Mouse (Mus musculus) thymus, postnatal 25 days (tissue): Measurements from ENCODE around the gene Zmynd15.
"Not testable (repeated sequence)": the region's sequence is repeated elsewhere in the genome, so short reads cannot be mapped to it uniquely, and the experiment has no call there.

Experiments
- DNase-seq: peaks from one replicate; pipeline ENCODE4 v3.0.0; 2022

The Zmynd15 gene

DNA sequence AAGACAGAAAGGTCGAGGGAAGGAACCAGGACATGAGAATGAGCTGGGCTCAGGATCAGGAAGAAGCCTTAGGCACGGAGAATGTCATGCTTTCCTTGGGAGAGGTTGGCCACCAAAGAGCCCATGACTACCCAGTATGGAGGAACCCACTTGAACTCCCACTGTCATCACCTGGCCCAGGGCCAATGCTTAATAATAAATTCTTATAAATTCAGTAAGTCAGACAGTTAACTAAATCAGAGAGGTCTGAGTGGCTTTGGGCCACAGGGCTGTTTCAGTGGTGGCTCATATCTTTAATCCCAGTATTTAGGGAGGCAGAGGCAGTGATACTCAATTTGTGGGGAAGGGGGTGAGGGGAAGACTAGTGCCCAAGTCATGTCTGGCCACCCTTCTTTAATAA, 8.3 kb upstream of the Zmynd15 start:
- DNase-seq = no peak

GRCm38 (mm10) chr11:70451797-70452498, 7.3 kb upstream of the Zmynd15 start, which contains the start of gene Med11:
TSS of gene Med11 (plus strand) at chr11:70451919.
- DNase-seq = peak; percentile 93

- no peak for DNase-seq
These were observed 5.8 kb upstream of the Zmynd15 start for GRCm38 (mm10) chr11:70453261-70454044.

DNA sequence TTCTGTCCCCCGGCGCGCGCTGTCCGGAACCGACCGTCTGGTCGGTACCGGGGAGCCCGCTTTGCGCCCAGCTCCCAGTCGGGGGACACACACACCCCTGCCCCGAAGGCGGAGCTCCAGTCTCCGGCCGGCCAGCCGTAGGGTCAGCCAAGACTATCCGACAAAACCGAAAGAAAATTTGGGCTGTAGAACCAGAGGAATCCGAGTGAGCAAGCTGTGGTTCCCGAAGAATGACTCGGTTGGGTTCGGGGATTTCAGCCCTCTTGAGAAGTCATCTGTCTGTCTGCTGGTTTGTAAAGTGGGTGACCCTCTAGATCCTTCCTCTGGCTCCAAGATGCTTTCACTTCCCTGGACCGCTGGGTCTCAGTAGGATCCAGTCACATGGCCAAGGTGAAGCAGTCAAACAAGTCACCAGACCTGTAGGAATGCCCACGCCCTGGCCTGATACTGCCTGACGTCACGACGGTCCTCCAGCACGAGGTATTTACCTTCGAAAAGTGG, 418 bp downstream of the Zmynd15 start, which contains the start of gene Cxcl16:
Gene Cxcl16 (minus strand): TSS at position 384 of the 501 bp plus-strand sequence.
- no peak for DNase-seq

DNA sequence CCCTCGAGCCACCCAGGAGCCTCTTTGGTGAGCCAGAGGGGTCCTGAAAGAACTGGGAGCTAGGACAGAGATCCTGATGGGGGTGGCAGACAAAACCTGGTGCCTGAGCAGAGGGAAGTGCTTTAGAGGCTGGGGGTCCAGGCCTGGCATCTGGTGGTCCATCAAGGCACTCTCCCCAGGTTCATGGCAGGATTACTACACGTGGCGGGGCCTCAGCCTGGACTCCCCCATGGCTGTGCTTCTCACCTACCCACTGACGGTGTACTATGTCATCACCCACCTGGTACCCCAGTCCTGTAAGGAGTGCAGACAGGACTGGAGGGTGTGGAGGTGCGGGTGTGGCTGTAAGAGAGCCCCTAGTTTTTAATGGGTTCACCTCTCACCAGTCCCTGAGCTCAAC, 4.7 kb downstream of the Zmynd15 start:
- no peak for DNase-seq

- DNase-seq = no peak
These were observed 6.0 kb downstream of the Zmynd15 start for GRCm38 (mm10) chr11:70465211-70465610.

DNA sequence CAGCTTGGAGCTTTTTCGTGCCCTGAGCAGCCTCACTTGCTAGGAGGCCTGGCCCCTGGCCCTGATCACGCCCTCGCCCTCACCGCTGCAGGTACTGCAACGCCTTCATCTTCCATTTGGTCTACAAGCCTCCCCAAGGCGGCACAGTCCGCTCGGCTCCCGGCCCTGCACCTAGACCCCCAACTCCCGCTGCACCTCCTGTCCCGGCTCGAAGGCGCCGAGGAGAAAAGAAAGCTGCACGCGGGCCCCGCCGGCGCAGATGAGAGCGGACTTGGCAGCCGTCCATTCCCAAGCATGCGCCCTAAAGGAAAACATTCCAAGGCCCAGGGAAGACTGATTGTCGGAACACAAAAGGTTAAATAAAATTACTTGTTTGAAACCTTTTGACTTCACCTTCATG, 6.6 kb downstream of the Zmynd15 start:
- no peak for DNase-seq

DNA sequence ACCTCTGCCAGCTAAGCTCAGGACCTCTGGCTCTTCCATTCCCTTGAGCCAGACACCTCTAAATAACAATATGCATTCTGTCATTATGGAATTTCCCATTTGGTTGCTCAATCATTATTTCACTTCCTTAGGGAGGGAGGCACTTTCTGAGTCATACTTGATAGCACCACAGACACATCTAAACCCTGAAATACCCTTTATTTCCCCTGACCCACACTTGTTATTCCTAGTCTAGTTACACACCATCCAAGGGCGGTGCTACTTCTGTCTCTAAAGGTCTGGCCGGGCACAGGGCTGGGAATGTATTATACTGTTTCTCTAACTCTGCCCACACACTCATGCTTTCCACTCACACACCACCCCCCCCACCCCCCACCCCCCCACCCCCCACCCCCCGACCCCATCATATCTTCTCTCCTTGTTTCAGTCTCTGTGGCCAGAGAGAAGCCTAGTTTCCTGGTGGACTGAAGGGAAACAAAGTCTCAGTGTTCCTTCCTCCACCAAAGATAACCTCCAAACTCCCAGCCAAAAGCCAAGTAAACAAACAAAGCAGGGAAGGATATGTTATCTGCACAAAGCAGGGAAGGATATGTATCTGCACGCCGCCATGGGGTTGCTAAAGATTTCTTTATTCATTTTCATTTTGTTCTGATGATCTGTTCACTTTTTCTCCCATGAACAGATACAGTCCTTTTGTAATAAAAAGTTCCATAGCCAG, 8.8 kb downstream of the Zmynd15 start:
- DNase-seq = no peak

GRCm38 (mm10) chr11:70469764-70470163, 10.5 kb downstream of the Zmynd15 start:
- no peak for DNase-seq

DNA sequence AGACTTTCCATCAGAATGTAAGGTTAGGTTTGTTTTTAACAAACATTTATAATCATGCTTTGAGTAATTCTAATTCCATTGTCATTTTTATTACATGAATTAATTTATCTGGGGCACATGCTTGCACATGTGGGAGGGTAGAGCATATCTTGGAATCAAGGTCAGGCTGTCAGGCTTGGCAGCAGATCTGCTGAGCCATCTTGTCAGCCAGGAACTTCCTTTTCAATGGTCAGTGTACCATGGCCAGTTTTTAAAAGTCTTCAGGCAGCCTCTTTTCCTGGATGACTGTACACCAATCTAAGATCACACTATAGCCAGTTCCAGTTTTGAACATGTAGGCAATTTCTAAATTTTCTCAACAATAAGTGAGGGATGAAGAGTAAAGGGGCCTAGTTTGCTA, 13.5 kb downstream of the Zmynd15 start:
- DNase-seq = no peak

DNA sequence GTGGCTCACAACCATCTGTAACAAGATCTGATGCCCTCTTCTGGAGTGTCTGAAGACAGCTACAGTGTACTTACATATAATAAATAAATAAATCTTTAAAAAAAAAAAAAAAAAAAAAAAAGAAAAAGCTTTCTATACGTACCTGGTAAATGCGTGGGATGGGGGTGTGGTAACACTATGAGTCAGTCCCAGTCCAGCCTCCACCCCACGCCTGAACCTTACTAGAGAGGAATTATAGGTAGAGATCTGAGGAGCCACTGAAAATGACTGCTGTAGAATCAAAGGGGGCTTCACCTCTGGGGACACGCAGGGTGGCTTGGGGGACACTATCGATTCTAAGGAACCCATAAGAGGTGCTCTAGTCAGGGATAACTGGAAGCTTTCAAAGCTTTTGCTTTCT, 14.1 kb downstream of the Zmynd15 start:
- not testable (repeated sequence) for DNase-seq

- DNase-seq = no peak
These were observed 15.8 kb downstream of the Zmynd15 start for GRCm38 (mm10) chr11:70474872-70475534.

- no peak for DNase-seq
These were observed 26.3 kb downstream of the Zmynd15 start for GRCm38 (mm10) chr11:70485498-70485897.

GRCm38 (mm10) chr11:70487816-70488215, 28.6 kb downstream of the Zmynd15 start:
- DNase-seq = no peak

DNA sequence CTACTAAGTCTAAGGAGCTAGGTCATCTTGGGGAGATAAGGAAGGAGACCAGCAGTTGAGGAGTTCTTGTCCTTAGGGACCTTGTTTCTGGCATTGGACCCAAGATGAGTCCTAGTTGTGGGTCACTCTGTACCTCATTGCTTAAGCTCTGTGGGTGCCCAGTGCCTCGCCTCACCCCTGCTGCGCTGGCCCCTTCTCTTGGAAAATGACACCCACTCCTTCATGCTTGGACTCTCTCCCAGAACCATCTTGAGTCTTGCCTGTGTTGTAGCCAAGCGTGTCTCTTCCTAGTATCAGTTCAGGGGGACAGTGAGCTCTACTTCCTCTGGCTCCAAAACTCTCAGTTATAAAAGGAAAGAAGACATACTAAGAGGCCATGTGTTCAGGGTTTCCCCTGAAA, 29.9 kb downstream of the Zmynd15 start:
- no peak for DNase-seq

DNA sequence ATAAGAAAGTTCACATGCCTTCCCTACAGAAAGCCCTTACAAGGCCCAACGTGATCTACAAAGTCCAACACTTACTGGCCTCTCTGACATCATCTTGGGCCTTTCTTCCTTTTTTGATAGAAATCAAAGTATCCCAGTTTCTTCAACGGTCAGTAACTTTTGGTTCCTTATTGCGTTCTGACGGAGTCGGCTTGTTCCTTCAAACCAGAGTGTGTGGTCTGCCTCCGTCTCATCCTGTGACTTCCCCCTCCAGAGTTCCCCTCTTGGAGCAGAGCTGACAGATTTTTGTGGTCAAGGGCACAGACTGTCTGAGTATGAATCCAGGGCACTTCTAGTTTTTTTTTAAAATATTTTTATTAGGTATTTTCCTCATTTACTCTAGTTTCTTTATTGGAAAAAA, 30.5 kb downstream of the Zmynd15 start:
- no peak for DNase-seq

- DNase-seq = no peak
These were observed 40.6 kb downstream of the Zmynd15 start for GRCm38 (mm10) chr11:70499566-70500475.

DNA sequence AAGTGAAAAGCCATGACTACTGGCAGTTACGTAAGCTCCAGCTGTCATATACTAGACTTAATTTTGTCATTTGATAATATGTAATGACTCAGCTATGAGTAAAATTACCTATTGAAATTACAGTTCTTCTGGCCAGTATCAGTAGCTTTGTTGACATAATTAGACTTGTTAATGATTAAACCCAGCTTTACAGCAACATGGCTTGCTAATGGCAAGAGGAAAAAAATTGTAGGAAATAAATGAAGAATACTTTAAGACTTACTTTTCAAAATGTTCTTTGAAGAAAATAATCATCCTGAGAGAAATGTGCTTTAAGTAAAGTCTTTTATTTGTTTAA, 41.2 kb downstream of the Zmynd15 start:
- no peak for DNase-seq

- DNase-seq = no peak
These were observed 42.8 kb downstream of the Zmynd15 start for GRCm38 (mm10) chr11:70502018-70502417.

DNA sequence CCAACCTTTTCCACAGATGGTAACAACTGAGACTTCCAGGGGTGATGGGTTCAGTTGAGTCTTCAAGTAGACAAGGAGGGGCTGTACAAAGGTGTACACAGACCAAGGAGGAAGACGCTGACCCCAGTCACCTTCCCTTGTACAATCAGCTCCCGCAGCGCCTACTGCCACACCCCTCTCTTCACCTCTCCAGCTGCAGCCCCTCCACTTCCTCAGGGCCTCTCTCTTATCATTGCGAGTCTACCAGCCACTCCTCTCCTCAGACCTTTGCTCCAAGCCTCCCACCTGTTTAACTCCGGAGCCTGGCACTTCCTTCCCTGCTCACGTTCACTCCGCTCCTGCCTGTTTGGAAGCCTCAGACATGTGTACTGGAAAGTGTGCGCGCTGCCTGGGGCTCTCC, 45.7 kb downstream of the Zmynd15 start, which contains the start of gene Tm4sf5:
Gene Tm4sf5 (plus strand): TSS at position 275 of the 400 bp plus-strand sequence.
- no peak for DNase-seq

DNA sequence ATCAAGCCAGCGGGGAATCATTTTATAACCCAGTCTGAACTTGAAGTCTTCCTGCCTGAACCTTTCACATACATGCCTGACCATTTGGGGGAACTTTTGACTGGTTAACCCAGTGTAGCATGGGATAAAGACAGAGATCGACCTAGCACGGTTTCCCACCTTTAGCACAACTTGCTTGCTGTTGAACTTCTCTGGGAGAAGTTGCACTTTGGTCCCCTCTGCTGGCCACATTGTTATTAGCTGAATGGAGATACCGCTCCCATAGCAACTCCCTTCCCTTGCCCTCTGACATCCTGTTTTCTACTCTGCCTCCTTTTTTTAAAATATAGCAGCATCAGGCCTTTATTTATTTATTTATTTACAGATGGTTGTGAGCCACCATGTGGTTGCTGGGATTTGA, 47.2 kb downstream of the Zmynd15 start:
- DNase-seq = peak; percentile 89
